Mouse (Mus musculus) embryonic fibroblast, embryonic 13.5 days (primary cell): ENCODE measurements at regions not wholly inside any gene's neighbourhood (a gene's known extent, or its start where the extent isn't known, plus 50 kb on each side); places are given as distances from the start of the nearest gene placed in this dataset.

Experiments used
- H3K27ac ChIP-seq: 2 replicates; pipeline ENCODE4 v1.5.1; 2012; ENCODE audit warnings: low read length, control low read depth, inconsistent platforms; ENCODE audit not compliant: insufficient read depth
- H3K4me1 ChIP-seq: 2 replicates; pipeline ENCODE4 v1.6.1; 2011; ENCODE audit warnings: low read length; ENCODE audit not compliant: control insufficient read depth, insufficient read depth
- H3K4me3 ChIP-seq: 2 replicates; pipeline ENCODE4 v1.5.1; 2011; ENCODE audit warnings: mild to moderate bottlenecking, control low read depth, low read length; ENCODE audit not compliant: insufficient read depth
- CTCF ChIP-seq: IDR thresholded peaks from 2 replicates; pipeline ENCODE4 v1.5.1; 2011; ENCODE audit warnings: mild to moderate bottlenecking, control low read depth, low read length, moderate library complexity, borderline replicate concordance; ENCODE audit not compliant: insufficient read depth
- POLR2A ChIP-seq: IDR thresholded peaks from 2 replicates; pipeline ENCODE4 v1.6.1; 2011; ENCODE audit warnings: low read depth, mild to moderate bottlenecking, control low read depth, low read length, moderate library complexity

DNA sequence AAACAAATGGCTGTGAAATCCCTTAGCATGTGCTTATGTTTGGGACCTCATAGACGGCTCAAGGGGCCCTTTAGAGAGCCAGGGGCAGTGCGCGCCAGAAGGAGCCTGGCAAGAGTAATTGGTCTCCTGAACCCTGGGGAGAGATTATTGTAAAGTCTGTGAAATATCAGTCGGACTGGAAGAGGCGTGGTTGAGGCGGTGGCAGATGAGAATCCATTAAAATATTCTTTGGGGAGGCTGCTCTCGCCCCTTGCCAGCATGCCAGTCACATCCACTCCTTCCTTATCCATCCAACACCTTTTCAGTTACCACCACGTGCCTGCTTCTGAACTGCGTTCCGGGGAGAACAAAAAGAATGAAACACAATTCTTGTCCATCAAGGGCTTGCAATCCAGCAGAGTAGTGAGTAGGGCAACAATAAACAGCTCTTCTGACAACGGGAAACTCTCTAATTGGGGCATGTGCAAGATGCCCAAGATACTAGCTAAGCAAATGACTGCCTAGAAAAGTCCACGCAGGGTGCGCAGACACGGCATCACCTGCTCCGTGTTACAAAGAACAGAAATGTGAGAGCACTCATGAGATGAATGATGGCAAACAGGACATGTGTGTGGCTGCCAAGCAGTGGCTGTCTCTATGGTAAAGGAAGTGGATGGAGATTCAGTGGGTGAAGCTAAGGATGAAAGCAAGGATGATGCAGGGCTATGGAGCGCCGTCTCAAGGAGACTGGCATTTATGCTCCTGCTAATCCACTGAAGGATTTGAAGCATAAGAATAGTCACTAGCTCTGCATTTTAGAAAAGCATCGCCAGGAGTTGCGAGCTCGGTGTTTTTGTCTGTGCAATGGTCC is 320.6 kb upstream of the Zfp462 start:
- no peak overlapping the region for H3K27ac ChIP-seq
- TF ChIP-seq POLR2A (no peak), CTCF (no peak)
- H3K4me3 ChIP-seq: no peak overlapping the region
- H3K4me1 ChIP-seq: no peaks in the 10 kb centered on the region

DNA sequence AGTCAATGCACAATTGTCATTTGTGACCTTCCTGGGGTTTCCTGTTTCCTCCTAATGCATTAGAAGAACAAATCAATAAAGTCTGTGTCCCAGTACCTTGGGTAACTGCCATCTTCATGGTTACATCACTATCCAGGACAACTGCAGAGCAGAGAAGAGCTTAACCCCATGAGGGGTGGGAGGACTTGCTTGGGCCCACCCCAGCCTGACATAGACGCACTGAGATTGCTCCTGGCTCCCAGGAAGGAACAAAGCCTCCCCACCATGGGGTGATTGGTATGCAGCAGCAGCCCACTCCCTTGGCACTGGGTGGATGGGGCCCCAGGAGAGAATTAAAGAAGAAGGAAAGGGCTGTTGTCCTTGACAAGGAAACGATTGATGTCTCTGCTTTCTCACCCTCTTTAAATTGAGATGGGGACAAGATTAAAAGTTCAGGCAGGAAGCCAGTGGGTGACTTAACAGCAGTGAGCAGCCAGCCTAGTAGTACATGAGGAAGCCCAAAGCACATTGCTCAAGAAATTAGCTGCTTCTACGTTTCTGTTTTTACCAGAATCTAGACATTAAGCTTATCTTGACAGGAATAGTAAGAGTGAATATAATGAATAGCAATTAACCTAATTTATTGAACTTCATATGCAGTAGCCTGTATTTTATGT is 307.7 kb upstream of the Zfp462 start:
- TF ChIP-seq POLR2A (no peak), CTCF (no peak)
- Histone ChIP-seq H3K4me1 (no peaks in the 10 kb centered on the region), H3K4me3 (no peak overlapping the region), H3K27ac (no peak overlapping the region)

DNA sequence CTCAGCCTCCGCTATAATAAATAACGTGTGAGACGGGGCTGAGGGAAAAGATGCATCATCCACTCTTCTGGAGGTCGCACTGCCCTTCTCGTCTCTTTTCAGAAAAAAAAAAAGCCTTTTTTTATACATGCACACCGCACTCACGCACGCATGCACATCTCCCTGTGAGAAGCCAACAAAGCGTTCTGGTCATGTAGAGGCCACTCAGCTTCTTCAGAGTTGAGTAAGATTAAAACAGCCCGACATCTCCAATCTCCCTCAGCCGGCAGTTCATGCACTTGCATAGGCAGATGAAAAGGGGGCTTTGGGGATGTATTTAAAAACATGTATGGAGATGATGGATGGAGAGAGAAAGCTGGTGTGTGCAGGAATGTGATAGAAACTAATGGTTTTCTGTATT is 298.8 kb upstream of the Zfp462 start:
- H3K4me1 ChIP-seq: peaks cover 7% of the 10 kb centered on the region; the same call in 1 of the 2 replicates
- no peak overlapping the region for H3K4me3 ChIP-seq
- TF ChIP-seq CTCF: no peak
- no peak overlapping the region for H3K27ac ChIP-seq

DNA sequence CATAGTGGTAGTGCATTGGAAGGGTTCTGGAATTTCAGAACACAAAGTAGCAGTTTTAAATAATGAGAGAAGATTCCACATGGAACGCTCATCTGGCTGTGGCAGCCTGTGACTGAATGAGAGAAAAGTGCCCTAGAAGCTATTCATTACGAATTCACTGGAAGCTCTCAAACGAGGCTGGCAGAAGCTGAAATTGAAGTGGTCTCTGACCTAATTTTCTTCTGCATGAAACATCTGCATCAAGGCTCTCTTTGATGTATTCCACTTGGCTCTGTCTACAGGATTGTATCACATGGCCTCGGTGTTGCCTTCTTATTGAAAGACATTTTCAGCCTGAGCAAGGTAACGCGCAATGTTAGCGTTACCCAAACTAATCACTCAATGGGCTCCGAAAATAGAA is 298.4 kb upstream of the Zfp462 start:
- Histone ChIP-seq H3K4me3 (no peak overlapping the region), H3K27ac (no peak overlapping the region), H3K4me1 (peaks cover 7% of the 10 kb centered on the region; the same call in 1 of the 2 replicates)
- no peak for TF ChIP-seq POLR2A

DNA sequence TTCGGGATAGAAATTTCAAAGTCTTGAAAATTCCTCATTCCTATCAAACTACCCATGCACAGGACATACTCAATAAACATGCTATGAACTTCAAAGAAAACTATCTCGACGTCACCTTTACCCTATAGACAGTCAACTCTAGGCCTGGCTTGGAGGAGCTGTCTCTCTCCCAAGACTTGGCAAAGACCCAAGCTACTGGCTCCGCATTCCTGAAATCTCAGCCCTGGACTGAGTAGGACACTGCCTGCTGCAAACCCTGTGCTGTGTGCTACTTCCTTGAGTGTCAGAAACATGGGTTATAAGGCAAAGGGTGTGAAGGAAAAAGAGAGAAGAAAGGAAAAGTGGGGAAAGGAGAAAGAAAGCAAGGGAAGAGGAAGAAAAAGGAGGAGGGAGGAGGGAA is 296.6 kb upstream of the Zfp462 start:
- no peak overlapping the region for H3K27ac ChIP-seq
- no peak overlapping the region for H3K4me3 ChIP-seq
- no peak for TF ChIP-seq CTCF
- TF ChIP-seq POLR2A: no peak
- 0 out of 2 replicates have a peak, but pooled peaks cover 2% of the 10 kb centered on the region for H3K4me1 ChIP-seq

DNA sequence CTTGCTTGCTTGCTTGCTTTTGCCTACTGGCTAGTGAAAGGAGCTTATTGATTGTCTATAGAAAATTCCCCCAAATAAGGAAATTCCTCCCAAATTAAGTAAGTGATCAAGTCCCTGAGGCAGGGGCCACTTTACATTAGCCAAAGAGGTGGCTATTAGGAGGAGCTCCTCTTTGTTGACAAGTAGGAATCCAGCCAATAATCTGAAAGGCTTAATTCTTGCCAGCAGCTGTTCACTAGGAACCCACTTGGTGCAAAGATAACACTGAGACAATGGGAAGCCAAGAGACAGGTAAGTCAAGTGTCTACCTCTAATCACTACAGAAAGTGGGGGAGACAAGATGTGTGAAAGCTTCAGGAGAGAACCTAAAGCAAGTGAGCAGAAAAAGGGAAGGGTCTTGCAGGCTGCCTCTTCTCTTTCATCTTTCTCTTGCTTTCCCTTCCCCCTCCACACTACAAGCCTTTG is 293.2 kb upstream of the Zfp462 start:
- no peak overlapping the region for H3K4me3 ChIP-seq
- no peak overlapping the region for H3K27ac ChIP-seq
- no peaks in the 10 kb centered on the region for H3K4me1 ChIP-seq
- TF ChIP-seq CTCF (no peak), POLR2A (no peak)

DNA sequence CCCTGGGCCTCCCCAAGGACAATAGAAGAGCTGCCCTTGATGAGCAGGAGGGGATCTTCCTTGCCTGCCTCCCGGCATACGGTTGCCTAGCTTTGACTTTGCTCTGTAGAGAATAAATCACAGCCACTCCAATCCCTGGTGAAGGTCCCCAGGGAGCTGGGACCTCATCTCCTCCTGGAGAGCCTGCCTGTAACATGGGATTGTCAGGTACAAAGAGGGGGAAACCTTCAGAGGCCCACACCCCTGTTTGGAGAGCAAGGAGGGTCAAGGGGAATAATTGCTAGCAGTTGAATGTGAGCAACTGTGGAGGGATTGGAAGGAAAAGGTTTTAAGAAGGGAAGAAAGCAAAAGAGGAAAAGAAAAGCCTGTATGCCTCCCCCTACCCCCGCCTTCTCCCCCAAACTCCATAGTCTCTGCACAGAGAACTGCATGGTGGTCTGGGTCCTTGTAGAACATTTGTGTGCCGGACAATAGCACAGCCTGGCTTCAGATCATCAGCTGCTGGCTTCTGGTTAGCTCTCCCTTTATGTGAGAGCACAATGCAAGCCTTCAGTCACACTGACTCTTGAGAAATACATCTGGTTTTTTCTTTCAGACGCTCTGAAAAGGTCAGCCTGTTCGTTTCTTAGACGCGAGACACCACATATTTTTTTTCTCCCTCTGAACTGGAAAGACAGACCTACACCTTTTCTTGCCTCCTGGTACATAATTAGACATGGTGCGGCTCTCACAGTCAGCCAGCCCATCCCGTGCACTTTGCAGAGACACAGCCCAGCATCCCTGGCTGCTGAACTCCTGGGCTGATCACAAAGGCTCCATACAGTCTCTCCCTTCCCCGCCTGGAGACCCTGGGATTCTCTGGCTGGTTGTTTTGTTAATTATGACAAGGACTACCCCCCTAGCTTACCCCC is 292.5 kb upstream of the Zfp462 start:
- no peak for TF ChIP-seq POLR2A
- no peak for TF ChIP-seq CTCF
- no peak overlapping the region for H3K4me3 ChIP-seq
- no peaks in the 10 kb centered on the region for H3K4me1 ChIP-seq
- H3K27ac ChIP-seq: no peak overlapping the region

DNA sequence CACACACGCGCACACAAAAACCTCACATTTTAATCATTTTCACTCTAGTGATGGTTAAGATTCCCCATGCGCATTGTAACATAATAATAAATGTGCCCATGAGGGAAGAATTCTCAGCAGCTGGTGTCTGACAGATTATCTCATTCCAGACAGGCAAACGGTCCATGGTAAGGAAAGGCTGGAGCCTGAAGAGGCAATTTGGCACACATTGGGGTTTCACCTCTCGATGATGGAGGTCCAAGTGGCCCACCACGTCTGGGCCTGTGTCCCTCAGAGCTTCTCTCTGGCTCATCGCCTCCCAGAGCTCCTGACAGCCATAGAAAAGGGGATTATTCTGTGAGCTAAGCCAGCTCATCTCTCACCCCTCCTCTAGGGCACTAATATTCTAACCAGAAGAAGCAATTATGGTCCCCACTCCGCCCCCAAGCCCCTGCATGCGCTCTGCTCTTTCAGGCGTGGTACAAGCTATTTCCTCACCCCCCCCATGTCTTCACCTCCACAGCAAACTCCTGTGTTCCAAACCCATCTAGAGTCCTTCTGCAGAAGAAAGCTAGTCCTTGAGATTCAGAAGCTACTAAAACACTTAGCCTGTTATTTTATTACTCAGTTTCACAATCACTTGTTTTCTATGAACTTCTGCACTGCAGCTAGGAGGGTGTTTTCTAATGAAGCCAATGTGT is 291.6 kb upstream of the Zfp462 start:
- Histone ChIP-seq H3K4me3 (no peak overlapping the region), H3K4me1 (no peaks in the 10 kb centered on the region), H3K27ac (no peak overlapping the region)
- TF ChIP-seq CTCF: no peak
- no peak for TF ChIP-seq POLR2A
